Mouse (Mus musculus): ENCODE results near the gene Dph2.

DNA sequence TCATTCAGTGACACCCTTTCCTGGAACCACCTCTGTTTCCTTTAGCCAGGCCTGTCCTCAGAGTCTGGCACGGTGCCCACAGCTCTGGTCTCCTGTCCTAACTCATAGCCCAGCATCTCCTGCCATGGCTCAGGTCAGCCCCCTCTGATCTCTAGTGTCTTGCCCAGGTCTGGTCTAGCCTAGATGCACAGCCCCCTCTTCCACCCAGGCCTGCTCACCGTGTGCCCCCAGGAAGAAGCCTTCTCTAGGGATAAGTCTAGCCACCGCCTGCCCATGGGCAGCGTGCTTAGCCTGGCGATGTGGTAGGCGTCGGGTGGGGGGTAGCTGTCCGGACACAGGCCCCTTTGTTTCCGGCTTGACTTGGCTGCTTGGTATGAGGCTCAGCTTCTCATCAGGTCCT, 36.7 kb downstream of the Dph2 start:
- no peak for TF ChIP-seq CTCF (IDR thresholded peaks at IDR 0.05; ENCODE audit: low read depth, low read length)
- TF ChIP-seq POLR2A (IDR thresholded peaks at IDR 0.05; ENCODE audit: insufficient read depth, low read length): no peak
- TF ChIP-seq EP300 (IDR thresholded peaks at IDR 0.05; ENCODE audit: insufficient read depth, low read depth, low read length): no peak

Data from ES-Bruce4 (cell line).